Comparison of ENCODE assay signal across 9 mouse cellular contexts in genomic region chr17:84480464-84481355, GRCm38 (mm10). TPM values are rescaled to one million over a fixed set of nuclear protein-coding genes. Genes with fewer than 3 reads are reported as not detected.
DNase-seq lines count a peak whose midpoint lies in the region; ATAC-seq and TF ChIP-seq lines count a peak whose summit lies in the region.
"Had no signal": no experiment of that assay in that cellular context is flagged by ENCODE, and none has a peak within 500 bp of the region (broad histone marks: within the 10 kb centered on the region; RNA-seq: fewer than 3 reads in every experiment).

No protein-coding gene starts in this region.

- WGBS in hindbrain, embryonic 11.5 days, result 42% methylated on average over 15 of the region's 15 CpGs
- WGBS in hindbrain, embryonic 12.5 days, result 46% methylated on average over 15 of the region's 15 CpGs
- WGBS in limb, embryonic 15.5 days, result 53% methylated on average over 15 of the region's 15 CpGs

- peak; percentile 71 for DNase-seq in hindbrain, embryonic 11.5 days (ENCODE audit: low spot score)
- DNase-seq in G1E (ENCODE audit: low spot score), result peak; percentile 23
- peak; percentile 32 for DNase-seq in embryo, embryonic 11.5 days (ENCODE audit: low read depth, low spot score)
- DNase-seq in retina, postnatal 1 day, result peak; percentile 79
- DNase-seq in testis, postnatal 10 days (ENCODE audit: low spot score), result no peak
- no peak for DNase-seq in thymus, adult 18-20 months

- no peak overlapping the region for H3K4me3 ChIP-seq in hindbrain, embryonic 11.5 days (ENCODE audit: low read depth, low read length)
- no peak overlapping the region for H3K4me3 ChIP-seq in hindbrain, embryonic 12.5 days
- no peak overlapping the region for H3K4me3 ChIP-seq in G1E (ENCODE audit: low read depth, low read length)
- H3K4me3 ChIP-seq in limb, embryonic 15.5 days, result no peak overlapping the region
- H3K4me3 ChIP-seq: stomach, embryonic 15.5 days had no signal

- H3K36me3 ChIP-seq in hindbrain, embryonic 11.5 days (ENCODE audit: control insufficient read depth, insufficient read depth, low read length), result no peaks in the 10 kb centered on the region
- no peaks in the 10 kb centered on the region for H3K36me3 ChIP-seq in hindbrain, embryonic 12.5 days
- H3K36me3 ChIP-seq in G1E (replicated peaks), result no peaks in the 10 kb centered on the region
- no peaks in the 10 kb centered on the region for H3K36me3 ChIP-seq in limb, embryonic 15.5 days
- H3K36me3 ChIP-seq: stomach, embryonic 15.5 days had no signal

- H3K27me3 ChIP-seq in hindbrain, embryonic 11.5 days (ENCODE audit: control insufficient read depth, insufficient read depth, low read length), result no peaks in the 10 kb centered on the region
- H3K27me3 ChIP-seq in hindbrain, embryonic 12.5 days, result no peaks in the 10 kb centered on the region
- peaks cover 13% of the 10 kb centered on the region for H3K27me3 ChIP-seq in G1E (ENCODE audit: insufficient read depth, low read length)
- H3K27me3 ChIP-seq in limb, embryonic 15.5 days, result no peaks in the 10 kb centered on the region
- H3K27me3 ChIP-seq: stomach, embryonic 15.5 days had no signal

- H3K4me1 ChIP-seq in hindbrain, embryonic 11.5 days (replicated peaks; ENCODE audit: control insufficient read depth, insufficient read depth, low read length), result no peaks in the 10 kb centered on the region
- H3K4me1 ChIP-seq in hindbrain, embryonic 12.5 days, result peaks cover 2% of the 10 kb centered on the region; the same call in 1 of the 2 replicates
- no peaks in the 10 kb centered on the region; the same call in 1 of the 2 replicates for H3K4me1 ChIP-seq in G1E (ENCODE audit: insufficient read depth, low read depth, low read length)
- 0 out of 2 replicates have a peak, but pooled peaks cover 4% of the 10 kb centered on the region for H3K4me1 ChIP-seq in limb, embryonic 15.5 days

- no peak overlapping the region for H3K27ac ChIP-seq in hindbrain, embryonic 11.5 days (ENCODE audit: low read depth, low read length)
- no peak overlapping the region for H3K27ac ChIP-seq in hindbrain, embryonic 12.5 days
- H3K27ac ChIP-seq in limb, embryonic 15.5 days, result 0 out of 2 replicates have a peak overlapping the region, but pooled peaks have one; percentile 24
- H3K27ac ChIP-seq: stomach, embryonic 15.5 days had no signal

- TF ChIP-seq CTCF in G1E (IDR thresholded peaks at IDR 0.05; ENCODE audit: low read depth, low read length), result no peak

- no peaks in the 10 kb centered on the region for H3K9me3 ChIP-seq in hindbrain, embryonic 11.5 days (ENCODE audit: control insufficient read depth, low read length)
- H3K9me3 ChIP-seq in hindbrain, embryonic 12.5 days (replicated peaks), result no peaks in the 10 kb centered on the region
- no peaks in the 10 kb centered on the region for H3K9me3 ChIP-seq in G1E (replicated peaks)
- H3K9me3 ChIP-seq in limb, embryonic 15.5 days, result no peaks in the 10 kb centered on the region
- H3K9me3 ChIP-seq: stomach, embryonic 15.5 days had no signal

- peak; percentile 40; the same call in 1 of the 2 replicates for ATAC-seq in hindbrain, embryonic 11.5 days (ENCODE audit: low FRiP score)
- ATAC-seq in hindbrain, embryonic 12.5 days (ENCODE audit: low FRiP score), result no peak
- ATAC-seq in G1E (ENCODE audit: extremely low read depth, insufficient number of reproducible peaks, low FRiP score, poor library complexity, severe bottlenecking), result no peak; the same call in 1 of the 2 replicates
- no peak for ATAC-seq in limb, embryonic 15.5 days (ENCODE audit: insufficient number of reproducible peaks, low FRiP score, low TSS enrichment, low read depth)

- H3K4me2 ChIP-seq in hindbrain, embryonic 11.5 days (replicated peaks; ENCODE audit: low read depth, low read length), result no peak overlapping the region
- no peak overlapping the region for H3K4me2 ChIP-seq in hindbrain, embryonic 12.5 days (replicated peaks)
- no peak overlapping the region for H3K4me2 ChIP-seq in limb, embryonic 15.5 days
- H3K4me2 ChIP-seq: stomach, embryonic 15.5 days had no signal

- no peak overlapping the region for H3K9ac ChIP-seq in hindbrain, embryonic 11.5 days (ENCODE audit: low read depth, low read length)
- H3K9ac ChIP-seq in hindbrain, embryonic 12.5 days, result no peak overlapping the region
- H3K9ac ChIP-seq in limb, embryonic 15.5 days, result no peak overlapping the region
- H3K9ac ChIP-seq: stomach, embryonic 15.5 days had no signal

RNA-seq across cellular contexts. Expression of gene Thada, which starts 14.7 kb away (rescaled TPM):
- 7.9 and 13.1 TPM in 2 replicates for polyA plus RNA-seq in hindbrain, embryonic 11.5 days (2014; fragmentation: Nextera tagmentation; extraction: Ambion mirVana)
- 9.9 TPM in 2 replicates for polyA plus RNA-seq in hindbrain, embryonic 12.5 days (2016; fragmentation: Nextera tagmentation; extraction: Ambion mirVana)
- total RNA-seq in G1E (2014; fragmentation: Nextera tagmentation) (47.7 and 55.2 TPM in 2 replicates), G1E (2017) (28.1 and 28.9 TPM in 2 replicates)
- polyA plus RNA-seq in G1E (2012), result 2.2 and 2.8 TPM in 2 replicates
- 6.1 and 7.2 TPM in 2 replicates for polyA plus RNA-seq in limb, embryonic 15.5 days (2015; fragmentation: Nextera tagmentation; extraction: Ambion mirVana)

RNA-seq across cellular contexts. Expression of gene Plekhh2, which starts 31.0 kb away (rescaled TPM):
- 2.3 and 3.4 TPM in 2 replicates for polyA plus RNA-seq in hindbrain, embryonic 11.5 days (2014; fragmentation: Nextera tagmentation; extraction: Ambion mirVana)
- polyA plus RNA-seq in hindbrain, embryonic 12.5 days (2016; fragmentation: Nextera tagmentation; extraction: Ambion mirVana), result 3.8 and 4.7 TPM in 2 replicates
- total RNA-seq in G1E (2014; fragmentation: Nextera tagmentation) (not detected in 2 replicates), G1E (2017) (0.06 and 0.49 TPM in 2 replicates)
- 0.01 TPM in 1 of 2 replicates, not detected in the other for polyA plus RNA-seq in G1E (2012)
- polyA plus RNA-seq in limb, embryonic 15.5 days (2015; fragmentation: Nextera tagmentation; extraction: Ambion mirVana), result 8.2 and 9.5 TPM in 2 replicates

Comparison
In these comparisons a context has a peak if more than half of its experiments do, and no peak if none do; other contexts are left out.
1. DNase-seq: peak in hindbrain, embryonic 11.5 days (single experiment), G1E (single experiment), embryo, embryonic 11.5 days (single experiment) and retina, postnatal 1 day (single experiment); none in testis, postnatal 10 days (single experiment) and thymus, adult 18-20 months (0 of 2).